Mouse (Mus musculus): ENCODE data around the gene Asb17.

DNA sequence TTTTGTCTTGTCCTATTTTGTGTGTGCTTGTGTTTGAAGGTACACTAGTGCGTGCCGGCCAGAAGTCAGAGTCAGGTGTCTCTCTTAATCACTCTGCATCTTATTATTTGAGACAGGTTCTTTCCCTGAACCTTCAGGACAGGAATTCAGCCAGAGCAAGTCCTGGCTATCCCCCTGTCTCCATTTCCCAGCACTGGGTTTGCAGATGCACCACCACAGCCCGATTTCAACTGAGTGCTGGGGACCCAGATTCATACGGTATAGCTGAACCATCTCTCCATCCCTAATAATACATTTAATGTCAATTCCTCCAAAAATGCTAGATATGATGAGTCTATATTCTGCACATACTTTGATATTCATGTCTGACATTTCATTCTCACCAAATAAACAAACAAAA lies 9.9 kb upstream of the Asb17 start:
- TF ChIP-seq POLR2A (IDR thresholded peaks at IDR 0.05; ENCODE audit: insufficient read depth, low read depth, low read length) = no peak
- no peak for TF ChIP-seq CTCF (IDR thresholded peaks at IDR 0.05)
- no peak for TF ChIP-seq EP300 (IDR thresholded peaks at IDR 0.05; ENCODE audit: insufficient read depth, low read depth, low read length)
